Mouse (Mus musculus) kidney, postnatal 0 days (tissue): Measurements from ENCODE around the gene Ramp2. TPM values are rescaled to one million over a fixed set of nuclear protein-coding genes. Genes with fewer than 3 reads are reported as not detected.

Experiments
- ATAC-seq: fragments of 200-750 bp; cut with Nextera tagmentation; replicated peaks from 2 replicates; pipeline ENCODE4 v1.8.0; 2017; ENCODE audit warnings: low read depth, moderate number of reproducible peaks, moderate TSS enrichment, moderate library complexity; ENCODE audit not compliant: low FRiP score
- DNase-seq: peaks from one replicate; pipeline ENCODE4 v3.0.0-alpha.2; 2016; ENCODE audit warnings: low spot score
- H3K27ac ChIP-seq: fragments of 300-500 bp; sonication (generic); 2 replicates; pipeline ENCODE4 v1.5.1; 2014; ENCODE audit warnings: mild to moderate bottlenecking
- H3K27me3 ChIP-seq: fragments of 300-500 bp; sonication (generic); 2 replicates; pipeline ENCODE4 v1.6.1; 2014; ENCODE audit warnings: low read length, mixed read lengths; ENCODE audit not compliant: insufficient read depth
- H3K36me3 ChIP-seq: fragments of 300-500 bp; sonication (generic); 2 replicates; pipeline ENCODE4 v1.6.1; 2014; ENCODE audit warnings: low read length, mixed read lengths; ENCODE audit not compliant: insufficient read depth
- H3K4me1 ChIP-seq: fragments of 300-500 bp; sonication (generic); replicated peaks from 2 replicates; pipeline ENCODE4 v1.6.1; 2014; ENCODE audit warnings: antibody characterized with exemption, low read length, mixed read lengths; ENCODE audit not compliant: insufficient read depth
- H3K4me2 ChIP-seq: fragments of 300-500 bp; sonication (generic); 2 replicates; pipeline ENCODE4 v1.6.1; 2014; ENCODE audit warnings: mild to moderate bottlenecking, low read length, moderate library complexity, mixed read lengths
- H3K4me3 ChIP-seq: fragments of 300-500 bp; sonication (generic); replicated peaks from 2 replicates; pipeline ENCODE4 v1.5.1; 2014; ENCODE audit warnings: low read depth, low read length
- H3K9ac ChIP-seq: fragments of 300-500 bp; sonication (generic); 2 replicates; pipeline ENCODE4 v1.6.1; 2014; ENCODE audit warnings: low read depth, low read length
- H3K9me3 ChIP-seq: fragments of 300-500 bp; sonication (generic); replicated peaks from 2 replicates; pipeline ENCODE4 v1.6.1; 2016; ENCODE audit warnings: low read length, inconsistent platforms, mixed read lengths
- CTCF ChIP-seq: IDR thresholded peaks from 2 replicates; pipeline ENCODE4 v1.5.1; 2016; ENCODE audit warnings: antibody characterized with exemption, low read depth, mild to moderate bottlenecking, moderate library complexity
- WGBS: fragments of 180-500 bp; shearing (Covaris S2); extraction: QIAGEN DNeasy Blood & Tissue Kit; methylation state at CpG from one replicate; pipeline ENCODE4 v1.1.7; 2014; 5-methylcytosine and 5-hydroxymethylcytosine counted together
- polyA plus RNA-seq: library from polyadenylated mRNA; unstranded; fragments of >200 nt; fragmentation: Nextera tagmentation; extraction: Ambion mirVana; gene quantifications from 2 replicates; pipeline ENCODE4 v1.2.1, GENCODE M21; 2015

Ramp2 gene
- polyA plus RNA-seq, 1 experiment from 2014 or later, result 247 TPM

DNA sequence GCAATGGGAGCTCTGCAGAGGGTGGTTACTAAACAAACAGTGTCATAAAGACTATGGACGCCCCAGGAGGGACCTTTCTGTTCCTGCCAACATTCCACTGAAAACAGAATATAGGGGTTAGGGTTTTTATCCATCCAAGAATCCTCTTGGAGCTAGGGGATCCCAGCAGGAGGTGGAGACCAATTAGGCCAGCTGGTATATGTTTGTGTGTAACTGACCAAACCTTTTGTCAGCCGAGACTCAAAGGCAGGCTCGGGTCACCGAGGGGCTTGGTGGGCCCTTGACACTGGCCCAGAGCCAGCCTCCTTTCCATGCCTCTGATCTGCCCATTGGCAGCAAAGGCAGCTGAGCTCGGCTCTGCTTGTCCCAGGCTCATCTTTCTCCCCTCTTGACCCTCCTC lies 37.1 kb downstream of the Ramp2 start:
- no peak overlapping the region for H3K9ac ChIP-seq
- H3K36me3 ChIP-seq, result peaks cover 11% of the 10 kb centered on the region; the same call in 1 of the 2 replicates
- H3K27me3 ChIP-seq, result no peaks in the 10 kb centered on the region
- peaks cover 24% of the 10 kb centered on the region; the same call in 1 of the 2 replicates for H3K4me1 ChIP-seq
- no peak overlapping the region for H3K4me3 ChIP-seq
- H3K27ac ChIP-seq, result peak overlapping the region; percentile 73
- H3K4me2 ChIP-seq, result no peak overlapping the region
- no peak for TF ChIP-seq CTCF
- no peak for ATAC-seq
- WGBS, result 20% methylated on average over 5 of the region's 5 CpGs
- H3K9me3 ChIP-seq, result no peaks in the 10 kb centered on the region
- DNase-seq, result no peak

DNA sequence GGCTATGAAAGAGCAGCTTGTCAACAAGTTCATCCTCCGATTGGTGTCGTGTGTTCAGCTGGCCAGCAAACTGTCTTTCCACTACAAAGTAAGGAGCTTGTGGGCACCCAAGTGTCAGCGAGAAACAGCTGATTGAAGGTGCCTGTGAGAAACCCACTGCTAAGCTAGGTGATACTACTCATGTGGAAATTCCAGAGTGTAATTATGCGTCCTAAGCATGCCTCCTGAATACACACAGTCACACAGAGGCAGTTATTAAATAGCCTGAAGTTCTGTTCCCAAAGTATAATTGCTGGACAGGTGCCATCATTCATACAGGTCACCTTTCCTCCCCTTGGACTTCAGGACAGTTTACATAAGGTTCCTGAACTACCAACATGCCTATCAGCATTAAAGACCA lies 38.0 kb downstream of the Ramp2 start:
- Histone ChIP-seq H3K27ac (peak overlapping the region; percentile 73), H3K4me2 (no peak overlapping the region), H3K4me3 (no peak overlapping the region), H3K27me3 (no peaks in the 10 kb centered on the region), H3K36me3 (peaks cover 13% of the 10 kb centered on the region; the same call in 1 of the 2 replicates), H3K9ac (no peak overlapping the region), H3K4me1 (peaks cover 18% of the 10 kb centered on the region; the same call in 1 of the 2 replicates), H3K9me3 (no peaks in the 10 kb centered on the region)
- DNase-seq (no peak), ATAC-seq (0 out of 2 replicates have a peak, but pooled peaks have one; percentile 53)
- WGBS, result 42% methylated on average over 4 of the region's 4 CpGs
- TF ChIP-seq CTCF, result no peak

DNA sequence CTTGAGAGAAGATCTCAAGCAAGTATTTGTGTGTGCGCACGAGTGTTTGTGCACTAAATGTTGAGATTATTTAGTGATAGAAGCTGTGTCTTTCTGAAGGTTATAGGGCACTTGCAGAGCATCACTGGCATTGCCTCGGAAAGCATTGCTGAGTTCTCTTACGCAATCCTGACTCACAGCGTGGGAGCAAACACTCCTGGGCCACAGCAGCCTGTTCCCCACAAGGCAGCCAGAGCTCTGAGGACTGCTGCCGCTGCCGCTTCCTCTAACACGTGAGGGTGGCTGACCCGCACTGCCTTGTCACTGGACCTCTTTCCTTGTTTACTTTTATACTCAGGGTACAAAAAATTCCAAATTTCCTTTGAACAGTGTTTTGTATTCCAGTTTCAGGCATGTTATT lies 41.5 kb downstream of the Ramp2 start:
- ATAC-seq, result no peak
- H3K27me3 ChIP-seq, result no peaks in the 10 kb centered on the region
- no peak overlapping the region for H3K27ac ChIP-seq
- peaks cover 7% of the 10 kb centered on the region; the same call in 1 of the 2 replicates for H3K4me1 ChIP-seq
- H3K9me3 ChIP-seq, result no peaks in the 10 kb centered on the region
- 81% methylated on average over 9 of the region's 9 CpGs for WGBS
- H3K4me2 ChIP-seq, result no peak overlapping the region
- H3K9ac ChIP-seq, result no peak overlapping the region
- H3K4me3 ChIP-seq, result no peak overlapping the region
- TF ChIP-seq CTCF, result no peak
- DNase-seq, result no peak
- peaks cover 33% of the 10 kb centered on the region; the same call in 1 of the 2 replicates for H3K36me3 ChIP-seq

- Histone ChIP-seq H3K36me3 (peaks cover 59% of the 10 kb centered on the region), H3K27me3 (no peaks in the 10 kb centered on the region), H3K9me3 (no peaks in the 10 kb centered on the region), H3K4me1 (no peaks in the 10 kb centered on the region), H3K27ac (no peak overlapping the region), H3K4me2 (no peak overlapping the region), H3K9ac (no peak overlapping the region), H3K4me3 (no peak overlapping the region)
- no peak for ATAC-seq
- DNase-seq, result no peak
- no peak for TF ChIP-seq CTCF
- 96% methylated on average over 8 of the region's 8 CpGs for WGBS
These were observed 45.4 kb downstream of the Ramp2 start for GRCm38 (mm10) chr11:101291231-101291630.

GRCm38 (mm10) chr11:101295191-101295590 lies 49.4 kb downstream of the Ramp2 start:
- no peak for TF ChIP-seq CTCF
- Histone ChIP-seq H3K4me2 (no peak overlapping the region), H3K9ac (no peak overlapping the region), H3K4me1 (0 out of 2 replicates have a peak, but pooled peaks cover under 1% of the 10 kb centered on the region), H3K27me3 (no peaks in the 10 kb centered on the region), H3K36me3 (peaks cover 67% of the 10 kb centered on the region), H3K27ac (no peak overlapping the region), H3K9me3 (no peaks in the 10 kb centered on the region), H3K4me3 (no peak overlapping the region)
- 97% methylated on average over 8 of the region's 8 CpGs for WGBS
- DNase-seq, result no peak
- no peak for ATAC-seq

GRCm38 (mm10) chr11:101300881-101301280 lies 55.1 kb downstream of the Ramp2 start:
- H3K4me1 ChIP-seq, result peaks cover 12% of the 10 kb centered on the region
- no peaks in the 10 kb centered on the region for H3K27me3 ChIP-seq
- peak overlapping the region; percentile 89 for H3K4me3 ChIP-seq
- TF ChIP-seq CTCF, result peak; percentile 39
- ATAC-seq, result no peak
- H3K4me2 ChIP-seq, result peak overlapping the region; percentile 84
- H3K27ac ChIP-seq, result no peak overlapping the region
- no peaks in the 10 kb centered on the region for H3K9me3 ChIP-seq
- 62% methylated on average over 7 of the region's 7 CpGs for WGBS
- no peak for DNase-seq
- H3K9ac ChIP-seq, result peak overlapping the region; percentile 78; the same call in 1 of the 2 replicates
- H3K36me3 ChIP-seq, result peaks cover 26% of the 10 kb centered on the region
